Mouse (Mus musculus) heart, adult 18-20 months (tissue): ENCODE results near the gene Zswim5. TPM values are rescaled to one million over a fixed set of nuclear protein-coding genes. Genes with fewer than 3 reads are reported as not detected.

ENCODE experiments used
- DNase-seq, 2 experiments: peaks; one replicate each; pipeline ENCODE4 v3.0.0; 2021 to 2022; ENCODE audit warnings: mixed read lengths in 1 of 2
- total RNA-seq, 2 experiments: library from RNA; stranded (reverse); gene quantifications; 2 replicates each; pipeline ENCODE4 v1.2.3; 2021

Zswim5 gene
- total RNA-seq, 2 experiments from 2014 or later: 0.98 to 1.0 TPM

DNA sequence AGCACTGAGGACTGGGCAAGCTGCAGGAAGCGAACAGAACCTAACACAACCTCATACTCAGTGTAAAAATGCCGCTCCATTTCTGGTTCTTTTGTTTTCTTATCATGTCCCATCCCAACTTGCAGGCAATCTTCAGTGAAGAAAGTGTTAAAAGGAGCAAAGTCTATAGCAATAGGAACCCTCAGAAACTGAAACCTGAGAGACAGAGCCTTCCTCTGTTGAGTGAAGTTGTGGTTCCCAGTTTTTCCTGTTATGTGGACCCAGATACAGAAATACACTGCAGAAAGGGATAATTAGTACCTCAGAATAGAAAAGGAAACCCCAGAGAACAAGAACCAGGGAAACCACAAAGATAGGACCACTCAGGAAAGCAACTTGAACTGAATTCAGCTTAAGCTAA lies 36.1 kb downstream of the Zswim5 start:
- no peak for DNase-seq

DNA sequence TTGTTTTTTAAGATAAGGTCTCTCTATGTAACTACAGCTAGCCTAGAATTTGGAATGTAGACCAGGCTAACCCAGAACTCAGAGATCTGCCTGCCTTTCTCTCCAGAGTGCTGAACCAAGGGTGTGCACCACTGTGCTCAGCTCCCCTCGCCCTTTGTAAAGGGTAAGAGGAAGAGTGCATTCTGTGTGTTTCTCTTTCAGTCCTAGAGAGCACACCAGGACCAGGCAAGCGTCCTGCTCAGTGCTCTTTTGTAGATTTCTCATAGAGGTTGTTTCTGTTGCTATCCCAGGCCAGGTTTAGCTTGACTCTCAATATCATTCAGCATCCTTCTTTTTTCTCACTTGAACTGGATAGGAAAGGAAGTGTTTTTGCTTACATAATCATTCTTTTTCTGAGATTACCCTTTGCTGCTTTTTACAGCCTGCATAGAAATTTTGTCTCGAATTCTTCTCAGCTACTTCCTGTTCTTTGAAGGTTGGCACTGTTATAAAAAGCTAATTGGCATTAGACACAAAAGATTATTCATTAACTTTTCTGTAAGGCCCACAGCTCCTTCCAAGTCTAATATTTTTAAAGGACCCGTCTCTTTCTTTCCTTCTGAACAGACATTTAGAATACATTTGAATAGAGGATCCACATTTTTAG lies 51.0 kb downstream of the Zswim5 start:
- no peak for DNase-seq

DNA sequence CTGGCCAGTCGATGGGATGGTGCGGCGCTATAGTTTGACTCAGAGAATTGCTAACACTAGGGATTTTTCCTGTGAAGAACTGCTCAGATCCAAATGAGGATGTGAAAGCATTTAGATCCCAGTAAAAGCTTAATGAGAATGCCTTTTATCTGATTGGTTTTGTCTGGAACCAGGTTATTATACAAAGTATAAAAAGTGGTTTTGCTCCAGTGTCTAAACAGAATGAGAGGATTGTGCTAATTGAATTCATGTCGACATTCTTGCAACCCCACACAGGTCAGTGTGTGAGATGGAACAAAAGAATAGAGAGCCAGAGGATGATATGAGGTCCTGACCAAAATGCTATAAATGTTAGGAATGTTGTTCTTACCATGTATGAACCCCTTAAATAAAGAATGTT lies 62.4 kb downstream of the Zswim5 start:
- DNase-seq: no peak

DNA sequence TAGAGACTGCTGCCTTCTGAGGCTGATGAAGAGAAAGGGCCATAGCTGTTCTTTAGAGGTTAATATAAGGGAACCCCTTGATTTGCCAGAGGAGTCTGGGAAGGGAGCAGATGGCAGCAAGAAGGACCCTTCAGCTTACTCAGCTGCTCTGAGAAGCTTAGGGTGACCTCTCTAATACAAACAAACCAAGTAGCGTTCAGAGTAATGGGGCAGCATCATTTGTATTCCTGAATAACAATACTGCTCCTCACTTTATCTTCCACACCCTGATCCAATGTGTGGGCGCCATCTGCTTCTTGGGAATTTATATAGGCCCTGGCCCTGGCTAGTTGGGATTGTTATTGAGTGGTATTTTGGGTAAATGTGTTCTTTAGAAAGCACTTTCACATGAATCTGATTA lies 65.5 kb downstream of the Zswim5 start:
- DNase-seq: no peak

DNA sequence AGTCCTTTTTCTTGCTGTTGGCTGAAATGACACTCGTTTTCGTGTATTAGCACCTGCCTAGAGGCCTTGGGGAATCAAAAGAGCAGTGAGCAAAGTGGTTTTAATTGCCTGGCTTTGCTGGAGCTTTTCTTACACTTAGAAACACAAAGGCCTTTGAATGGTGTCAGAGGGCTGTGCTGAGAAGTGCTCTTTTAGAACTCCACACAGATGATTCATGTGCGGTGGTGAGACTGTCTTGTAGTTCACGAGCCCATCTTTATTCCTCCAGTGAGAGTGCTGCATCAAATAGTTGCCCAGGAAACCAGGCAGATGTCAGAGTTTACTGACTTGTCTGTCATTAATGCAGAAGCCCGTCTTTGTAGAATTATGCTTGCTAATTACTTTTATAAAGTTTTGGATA lies 66.9 kb downstream of the Zswim5 start:
- DNase-seq: no peak

DNA sequence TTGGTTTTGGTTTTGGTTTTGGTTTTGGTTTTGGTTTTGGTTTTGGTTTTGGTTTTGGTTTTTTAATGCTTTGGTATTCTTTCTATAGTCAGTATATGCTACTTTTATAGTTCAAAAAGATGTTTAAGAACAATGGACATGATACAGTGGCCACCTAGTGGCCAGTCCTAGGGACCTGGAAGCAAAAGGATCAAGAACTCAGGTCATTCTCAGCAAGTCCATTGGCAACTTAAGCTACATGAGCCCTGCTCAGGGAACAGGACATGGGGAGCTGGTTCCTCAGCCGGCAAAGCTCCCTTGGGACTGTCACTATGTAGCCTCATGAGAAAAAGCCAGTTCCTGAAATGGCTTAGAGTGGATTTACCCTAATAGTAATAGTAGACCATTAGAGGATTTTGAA lies 74.5 kb downstream of the Zswim5 start:
- DNase-seq: no peak

DNA sequence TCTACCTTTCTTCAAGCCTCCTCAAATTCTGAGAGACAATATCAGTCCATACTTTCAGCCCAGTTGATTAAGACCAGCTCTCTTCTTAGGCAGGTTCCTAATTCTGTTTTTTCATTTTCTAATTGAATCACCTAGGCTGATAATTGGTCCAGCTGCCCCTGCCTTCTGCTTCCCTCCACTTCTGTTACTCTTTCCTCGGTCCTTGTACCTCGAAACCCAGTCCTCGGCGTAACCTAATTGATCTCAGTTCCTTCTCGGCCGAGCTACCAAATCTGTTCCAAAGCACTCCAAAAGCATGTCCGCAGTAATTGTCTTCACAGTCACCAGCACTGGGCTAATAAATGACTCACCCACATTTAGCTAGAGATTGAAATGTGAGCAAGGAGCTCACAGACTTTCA lies 77.8 kb downstream of the Zswim5 start:
- DNase-seq: no peak

DNA sequence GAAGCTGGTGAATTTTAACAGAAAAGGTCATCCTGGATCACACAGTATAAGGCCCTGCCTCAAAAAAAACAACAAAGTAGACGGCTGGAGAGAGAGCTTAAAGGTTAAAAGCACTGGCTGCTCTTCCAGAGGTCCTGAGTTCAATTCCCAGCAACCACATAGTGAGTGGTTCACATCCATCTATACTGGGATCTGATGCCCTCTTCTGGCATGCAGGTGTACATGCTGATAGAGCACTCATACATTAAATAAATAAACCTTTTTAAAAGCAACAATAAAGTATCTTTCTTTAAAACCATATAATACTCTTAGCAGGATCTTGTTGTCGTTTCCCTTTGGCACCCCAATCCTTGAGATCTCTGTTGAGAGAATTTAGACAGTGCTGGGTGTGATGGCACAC lies 99.3 kb downstream of the Zswim5 start:
- no peak for DNase-seq

DNA sequence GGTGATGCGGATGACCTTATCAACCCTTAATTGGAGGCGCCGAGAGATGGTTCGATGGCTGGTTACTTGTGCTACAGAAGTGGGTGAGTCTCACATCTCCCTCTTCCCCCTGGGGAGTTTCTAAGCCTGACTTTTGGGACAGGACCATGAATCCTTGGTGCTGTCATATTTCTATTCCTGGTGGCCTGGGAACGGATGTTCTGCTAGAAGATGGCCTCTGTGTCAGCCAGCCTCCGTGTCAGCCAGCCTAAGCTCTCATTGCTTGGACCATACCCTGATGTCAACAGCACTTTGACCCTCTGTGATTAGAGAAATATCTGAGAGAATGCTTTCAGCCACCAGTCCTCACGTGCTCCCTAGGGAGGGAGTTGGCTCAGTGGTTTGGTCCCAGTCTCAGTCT lies 108.5 kb downstream of the Zswim5 start:
- peak in 1 of 2 experiments; percentile 35 for DNase-seq

DNA sequence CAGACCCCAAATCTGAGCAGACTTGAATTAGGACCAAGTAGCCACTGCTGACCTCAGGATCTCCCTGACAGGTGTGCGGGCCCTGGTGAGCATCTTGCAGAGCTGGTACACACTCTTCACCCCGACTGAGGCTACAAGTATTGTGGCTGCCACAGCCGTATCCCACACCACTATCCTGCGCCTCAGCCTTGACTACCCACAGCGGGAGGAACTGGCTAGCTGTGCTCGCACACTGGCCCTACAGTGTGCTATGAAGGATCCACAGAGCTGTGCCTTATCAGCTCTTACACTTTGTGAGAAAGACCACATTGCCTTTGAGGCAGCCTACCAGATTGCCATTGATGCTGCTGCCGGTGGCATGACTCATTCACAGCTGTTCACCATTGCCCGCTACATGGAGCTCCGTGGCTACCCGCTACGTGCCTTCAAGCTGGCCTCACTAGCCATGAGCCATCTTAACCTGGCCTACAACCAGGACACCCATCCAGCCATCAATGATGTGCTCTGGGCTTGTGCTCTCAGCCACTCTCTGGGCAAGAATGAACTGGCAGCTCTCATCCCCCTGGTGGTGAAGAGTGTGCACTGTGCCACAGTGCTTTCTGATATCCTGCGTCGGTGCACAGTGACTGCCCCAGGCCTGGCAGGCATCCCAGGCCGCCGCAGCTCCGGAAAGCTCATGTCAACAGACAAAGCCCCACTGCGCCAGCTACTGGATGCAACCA lies 109.4 kb downstream of the Zswim5 start:
- DNase-seq: peak; percentile 57 to 64

DNA sequence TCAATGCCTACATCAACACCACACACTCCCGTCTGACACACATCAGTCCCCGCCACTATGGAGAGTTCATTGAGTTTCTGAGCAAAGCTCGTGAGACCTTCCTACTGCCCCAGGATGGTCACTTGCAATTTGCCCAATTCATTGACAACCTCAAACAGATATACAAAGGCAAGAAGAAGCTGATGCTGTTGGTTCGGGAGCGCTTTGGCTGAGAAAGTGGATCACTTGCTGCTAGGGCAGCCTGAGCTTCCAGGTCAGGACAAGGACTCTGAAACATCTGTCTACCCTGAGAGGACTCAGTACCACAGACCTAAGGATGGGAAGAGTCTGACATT lies 109.9 kb downstream of the Zswim5 start:
- no peak for DNase-seq

DNA sequence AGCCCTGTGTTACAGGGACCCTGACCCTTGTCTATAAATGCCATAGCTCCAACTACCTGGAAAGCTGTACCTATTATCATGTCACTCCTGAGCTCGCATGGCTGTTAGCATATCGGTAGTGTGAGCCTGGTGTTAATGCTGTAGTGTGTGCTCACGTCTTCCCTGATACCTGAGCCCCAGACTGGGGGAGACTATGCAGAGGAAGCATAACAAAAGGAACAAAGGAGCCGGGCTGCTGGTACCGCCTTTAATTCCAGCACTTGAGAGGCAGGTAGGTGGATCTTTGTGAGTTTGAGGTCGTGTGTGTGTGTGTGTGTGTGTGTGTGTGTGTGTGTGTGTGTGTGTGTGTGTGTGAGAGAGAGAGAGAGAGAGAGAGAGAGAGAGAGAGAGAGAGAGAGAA lies 112.6 kb downstream of the Zswim5 start:
- DNase-seq: no peak

DNA sequence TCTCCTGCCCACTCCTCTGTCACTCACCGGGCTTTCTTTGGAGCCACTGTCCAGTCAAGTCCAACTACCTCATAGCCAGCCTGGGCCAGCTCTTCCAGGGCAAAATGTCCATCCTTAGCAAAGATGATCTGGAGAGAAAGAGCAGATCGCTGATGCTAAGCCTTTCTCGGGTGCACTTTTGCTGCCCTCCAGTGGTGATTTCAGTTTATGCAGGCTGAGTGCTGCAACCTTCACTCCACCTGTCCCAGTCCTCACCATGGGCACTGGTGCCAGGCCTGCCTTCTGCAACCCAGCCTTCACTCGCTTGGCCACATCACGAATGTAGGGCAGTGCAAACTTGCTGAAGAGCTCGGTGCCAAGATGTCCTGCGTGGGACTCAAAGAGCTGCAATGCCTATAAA lies 114.2 kb downstream of the Zswim5 start:
- DNase-seq: peak; percentile 74 to 92

DNA sequence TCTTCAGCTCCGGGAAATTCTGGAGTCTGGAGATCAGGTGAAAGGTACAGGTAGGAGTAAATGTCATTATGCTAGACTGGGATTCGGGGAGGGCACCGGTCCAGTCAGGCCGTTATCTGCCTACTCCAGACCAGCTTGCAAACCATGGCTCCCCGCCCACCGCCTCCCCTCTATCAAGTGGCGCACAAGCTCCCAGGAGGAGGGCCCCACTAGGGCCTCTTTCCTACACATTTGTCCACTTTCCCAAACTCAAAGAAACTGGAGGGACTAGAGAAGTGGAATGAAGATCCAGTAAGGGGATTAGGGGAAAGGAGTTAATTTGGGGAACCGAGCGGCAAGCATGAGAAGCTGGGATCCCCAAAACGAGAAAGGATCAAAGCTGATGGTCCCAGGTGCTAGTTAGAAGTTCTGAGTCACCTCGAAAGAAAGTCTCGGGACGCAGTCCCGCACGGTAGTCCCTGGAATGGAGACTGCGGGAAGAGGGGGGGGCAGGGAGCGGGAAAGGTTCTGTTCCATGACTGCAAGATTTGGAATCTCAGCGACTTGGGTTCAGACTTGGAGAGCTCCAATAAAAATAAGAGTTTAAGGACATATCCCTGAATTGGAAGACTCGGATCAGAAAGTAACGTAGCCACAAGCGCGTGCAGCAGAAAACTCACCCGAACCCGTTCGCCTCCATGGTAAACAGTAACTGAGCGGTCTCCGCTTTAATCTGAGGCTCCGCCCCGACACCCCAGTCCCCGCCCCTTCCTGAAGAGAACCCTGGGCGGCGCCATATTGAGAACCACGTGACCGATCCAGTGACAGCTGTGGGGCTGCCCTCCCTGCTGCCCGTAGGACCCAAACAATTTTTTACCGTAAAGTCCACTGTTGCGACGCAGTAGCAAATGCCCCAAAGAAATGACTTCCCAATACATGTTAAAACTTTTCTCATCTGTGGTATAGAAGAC lies 116.8 kb downstream of the Zswim5 start, which contains the start of gene Urod:
Urod (minus strand) TSS at position 742 of the 950 bp plus-strand sequence.
- peak; percentile 97 to 98 for DNase-seq

DNA sequence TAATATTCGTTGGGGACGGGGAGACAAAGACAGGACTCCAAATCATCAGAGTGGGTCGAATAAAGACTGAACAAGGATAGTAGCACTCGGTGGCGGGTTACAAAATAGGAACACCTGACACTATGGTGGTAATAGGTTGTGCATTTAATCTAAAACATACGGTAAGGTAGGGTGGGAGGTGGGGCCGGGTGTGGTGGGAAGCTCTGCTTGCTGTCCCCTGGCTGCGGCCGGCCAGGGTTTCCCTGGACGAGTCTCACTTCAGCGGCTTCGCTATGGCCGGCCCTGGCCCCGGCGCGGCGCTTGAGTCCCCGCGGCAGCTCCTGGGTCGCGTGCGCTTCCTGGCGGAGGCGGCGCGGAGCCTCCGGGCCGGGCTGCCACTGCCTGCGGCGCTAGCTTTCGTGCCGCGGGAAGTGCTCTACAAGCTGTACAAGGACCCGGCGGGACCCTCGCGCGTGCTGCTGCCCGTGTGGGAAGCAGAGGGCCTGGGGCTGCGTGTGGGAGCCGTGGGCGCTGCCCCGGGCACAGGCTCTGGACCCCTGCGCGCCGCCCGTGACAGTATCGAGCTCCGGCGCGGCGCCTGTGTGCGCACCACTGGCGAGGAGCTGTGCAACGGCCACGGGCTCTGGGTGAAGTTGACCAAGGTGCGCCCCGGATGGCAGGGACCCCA lies 118.1 kb downstream of the Zswim5 start, which contains the start of gene Hectd3:
Hectd3 (plus strand) TSS at position 187 of the 667 bp plus-strand sequence.
- peak; percentile 74 to 82 for DNase-seq

DNA sequence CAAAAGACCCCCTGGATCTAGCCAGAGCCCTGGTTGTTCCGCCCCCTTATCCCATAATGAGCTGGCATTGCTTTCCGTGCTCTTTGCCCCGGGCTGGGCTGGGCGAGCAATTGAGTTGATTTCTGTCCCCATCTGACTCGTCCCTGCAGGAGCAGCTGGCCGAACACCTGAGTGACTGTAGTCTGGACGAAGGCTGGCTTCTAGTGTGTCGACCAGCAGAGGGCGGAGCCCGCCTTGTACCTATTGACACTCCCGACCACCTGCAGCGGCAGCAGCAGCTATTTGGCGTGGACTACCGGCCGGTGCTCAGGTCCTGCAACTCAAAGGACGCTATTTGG lies 118.6 kb downstream of the Zswim5 start:
- DNase-seq: peak; percentile 39 to 55

DNA sequence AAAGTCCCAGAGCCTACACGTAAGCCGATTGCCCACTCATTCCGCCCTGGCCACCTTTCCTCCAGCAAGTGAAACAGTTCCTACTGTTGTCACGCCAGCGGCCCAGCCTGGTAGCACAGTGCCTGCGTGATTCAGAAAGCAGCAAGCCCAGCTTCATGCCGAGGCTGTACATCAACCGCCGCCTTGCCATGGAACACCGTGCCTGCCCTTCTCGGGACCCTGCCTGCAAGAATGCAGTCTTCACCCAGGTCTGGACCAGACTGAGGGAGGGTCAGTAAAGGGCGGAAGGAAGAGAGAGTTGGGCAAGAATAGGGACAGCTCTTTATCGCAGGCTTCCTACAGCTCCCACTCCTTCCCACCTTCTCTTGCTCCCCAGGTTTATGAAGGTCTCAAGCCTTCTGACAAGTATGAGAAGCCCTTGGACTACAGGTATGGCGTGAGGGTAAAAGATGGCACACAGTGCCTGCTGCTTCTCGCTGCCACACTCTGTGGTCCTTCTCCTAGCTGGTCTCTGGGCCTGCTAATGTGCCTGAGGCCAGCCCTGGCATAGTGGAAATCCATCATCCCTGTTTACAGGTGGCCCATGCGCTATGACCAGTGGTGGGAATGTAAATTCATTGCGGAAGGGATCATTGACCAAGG lies 122.5 kb downstream of the Zswim5 start:
- DNase-seq: no peak

DNA sequence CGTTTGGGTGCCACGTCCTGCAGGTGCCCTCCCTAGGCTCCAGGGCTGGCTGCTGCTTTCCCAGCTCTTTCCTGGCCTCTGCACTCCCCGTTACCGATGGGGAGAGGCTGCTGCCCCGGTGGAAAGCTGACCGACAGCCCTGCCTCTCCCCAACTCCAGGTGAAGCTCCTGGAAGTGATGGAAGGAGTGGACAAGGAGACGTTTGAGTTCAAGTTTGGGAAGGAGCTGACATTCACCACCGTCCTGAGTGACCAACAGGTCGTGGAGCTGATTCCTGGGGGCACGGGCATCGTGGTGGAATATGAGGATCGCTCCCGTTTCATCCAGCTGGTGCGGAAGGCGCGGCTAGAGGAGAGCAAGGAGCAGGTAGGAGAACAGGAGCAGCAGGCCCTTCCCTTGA lies 124.8 kb downstream of the Zswim5 start:
- no peak for DNase-seq

DNA sequence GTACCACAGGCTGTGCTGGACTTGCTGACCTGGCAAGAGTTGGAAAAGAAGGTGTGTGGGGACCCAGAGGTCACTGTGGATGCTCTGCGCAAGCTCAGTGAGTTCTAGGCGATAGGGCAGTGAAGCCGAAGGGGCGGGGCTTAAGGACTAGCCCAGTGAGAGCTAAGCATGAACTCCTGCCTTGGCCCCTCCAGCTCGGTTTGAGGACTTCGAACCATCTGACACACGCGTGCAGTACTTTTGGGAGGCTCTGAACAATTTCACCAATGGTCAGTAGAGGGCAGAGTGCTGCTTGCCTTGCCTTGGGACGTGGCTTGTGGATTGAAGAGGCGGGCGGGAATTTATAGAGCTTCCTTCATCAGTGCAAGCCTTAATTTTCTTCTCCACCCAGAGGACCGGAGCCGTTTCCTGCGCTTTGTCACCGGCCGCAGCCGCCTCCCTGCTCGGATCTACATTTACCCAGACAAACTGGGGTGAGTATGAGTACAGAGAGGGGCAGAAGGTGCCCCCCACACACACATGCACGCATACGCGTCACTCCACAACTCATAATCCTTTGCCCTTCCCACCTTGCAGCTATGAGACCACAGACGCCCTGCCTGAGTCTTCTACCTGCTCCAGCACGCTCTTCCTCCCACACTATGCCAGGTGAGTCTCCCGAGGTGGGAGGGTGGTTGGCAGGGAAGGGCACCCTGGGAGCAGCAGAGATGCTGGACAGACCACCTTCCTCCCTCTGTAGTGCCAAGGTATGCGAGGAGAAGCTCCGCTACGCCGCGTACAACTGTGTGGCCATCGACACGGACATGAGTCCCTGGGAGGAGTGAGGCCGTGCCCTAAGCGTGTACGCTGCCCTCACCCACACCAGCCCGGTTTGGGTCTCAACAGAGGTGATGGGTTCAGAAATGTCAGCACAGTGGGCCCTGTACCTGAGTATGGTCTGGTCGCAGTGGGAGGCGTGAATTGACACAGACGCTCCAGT lies 125.7 kb downstream of the Zswim5 start:
- DNase-seq: peak; percentile 70 to 82

DNA sequence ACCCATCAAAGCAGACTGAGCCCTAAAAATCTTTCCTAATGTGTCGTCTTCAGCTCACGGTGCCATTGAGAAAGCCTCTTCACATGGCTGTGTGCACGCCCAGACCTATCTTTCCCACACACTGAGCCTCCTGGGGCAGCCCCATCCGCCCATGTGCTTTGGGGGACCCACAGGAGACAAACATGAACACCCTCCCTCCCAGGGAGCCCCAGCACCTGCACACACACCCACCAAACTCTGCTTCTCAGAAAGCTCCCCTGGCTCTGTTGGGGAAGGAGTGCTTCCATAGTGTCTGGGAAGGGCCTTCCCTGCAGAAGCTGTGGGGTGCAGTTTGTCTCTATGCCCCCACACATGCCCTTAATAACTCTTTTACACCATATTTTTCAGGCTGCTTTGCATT lies 127.5 kb downstream of the Zswim5 start:
- no peak for DNase-seq
